Mouse (Mus musculus): Measurements from ENCODE around the gene Plxna2. TPM values are rescaled to one million over a fixed set of nuclear protein-coding genes. Genes with fewer than 3 reads are reported as not detected.

Gene Plxna2
- polyA plus RNA-seq, 1 experiment, result 8.9 TPM

GRCm38 (mm10) chr1:194836182-194836581 lies 218.2 kb downstream of the Plxna2 start:
- 59% methylated on average over 3 of the region's 3 CpGs for WGBS
- Histone ChIP-seq H3K4me3 (ENCODE audit: low read depth, low read length) (no peak overlapping the region), H3K27me3 (ENCODE audit: control insufficient read depth, insufficient read depth, low read length) (no peaks in the 10 kb centered on the region), H3K27ac (ENCODE audit: insufficient read depth, low read depth, low read length) (no peak overlapping the region), H3K4me1 (ENCODE audit: control insufficient read depth, insufficient read depth, insufficient read length, low read length) (no peaks in the 10 kb centered on the region), H3K36me3 (ENCODE audit: control insufficient read depth, insufficient read depth, low read length) (no peaks in the 10 kb centered on the region)
- TF ChIP-seq POLR2A (IDR thresholded peaks at IDR 0.05; ENCODE audit: low read depth, low read length) (no peak), CTCF (IDR thresholded peaks at IDR 0.05; ENCODE audit: extremely low read depth, insufficient read length, insufficient replicate concordance, low read depth, low read length) (no peak)

- TF ChIP-seq POLR2A (IDR thresholded peaks at IDR 0.05; ENCODE audit: low read depth, low read length), result no peak
- no peak for TF ChIP-seq CTCF (IDR thresholded peaks at IDR 0.05; ENCODE audit: extremely low read depth, insufficient read length, insufficient replicate concordance, low read depth, low read length)
- Histone ChIP-seq H3K27ac (ENCODE audit: insufficient read depth, low read depth, low read length) (no peak overlapping the region), H3K36me3 (ENCODE audit: control insufficient read depth, insufficient read depth, low read length) (no peaks in the 10 kb centered on the region), H3K27me3 (ENCODE audit: control insufficient read depth, insufficient read depth, low read length) (no peaks in the 10 kb centered on the region), H3K4me3 (ENCODE audit: low read depth, low read length) (no peak overlapping the region), H3K4me1 (ENCODE audit: control insufficient read depth, insufficient read depth, insufficient read length, low read length) (no peaks in the 10 kb centered on the region)
- WGBS, result 84% methylated on average over 4 of the region's 4 CpGs
These were observed 218.7 kb downstream of the Plxna2 start for GRCm38 (mm10) chr1:194836671-194837070.

- H3K4me1 ChIP-seq (ENCODE audit: control insufficient read depth, insufficient read depth, insufficient read length, low read length), result no peaks in the 10 kb centered on the region
- H3K36me3 ChIP-seq (ENCODE audit: control insufficient read depth, insufficient read depth, low read length), result no peaks in the 10 kb centered on the region
- TF ChIP-seq POLR2A (IDR thresholded peaks at IDR 0.05; ENCODE audit: low read depth, low read length), result no peak
- no peak for TF ChIP-seq CTCF (IDR thresholded peaks at IDR 0.05; ENCODE audit: extremely low read depth, insufficient read length, insufficient replicate concordance, low read depth, low read length)
- H3K4me3 ChIP-seq (ENCODE audit: low read depth, low read length), result no peak overlapping the region
- 13% methylated on average over 1 of the region's 1 CpGs for WGBS
- H3K27me3 ChIP-seq (ENCODE audit: control insufficient read depth, insufficient read depth, low read length), result no peaks in the 10 kb centered on the region
- H3K27ac ChIP-seq (ENCODE audit: insufficient read depth, low read depth, low read length), result no peak overlapping the region
These were observed 221.4 kb downstream of the Plxna2 start for GRCm38 (mm10) chr1:194839230-194839910.

GRCm38 (mm10) chr1:194843020-194843419 lies 225.0 kb downstream of the Plxna2 start:
- TF ChIP-seq POLR2A (IDR thresholded peaks at IDR 0.05; ENCODE audit: low read depth, low read length) (no peak), CTCF (IDR thresholded peaks at IDR 0.05; ENCODE audit: extremely low read depth, insufficient read length, insufficient replicate concordance, low read depth, low read length) (no peak)
- 85% methylated on average over 2 of the region's 2 CpGs for WGBS
- no peak overlapping the region for H3K4me3 ChIP-seq (ENCODE audit: low read depth, low read length)
- H3K27ac ChIP-seq (ENCODE audit: insufficient read depth, low read depth, low read length), result no peak overlapping the region
- no peaks in the 10 kb centered on the region for H3K27me3 ChIP-seq (ENCODE audit: control insufficient read depth, insufficient read depth, low read length)
- H3K4me1 ChIP-seq (ENCODE audit: control insufficient read depth, insufficient read depth, insufficient read length, low read length), result no peaks in the 10 kb centered on the region
- H3K36me3 ChIP-seq (ENCODE audit: control insufficient read depth, insufficient read depth, low read length), result no peaks in the 10 kb centered on the region

GRCm38 (mm10) chr1:194847014-194847413 lies 229.0 kb downstream of the Plxna2 start:
- Histone ChIP-seq H3K36me3 (ENCODE audit: control insufficient read depth, insufficient read depth, low read length) (no peaks in the 10 kb centered on the region), H3K27me3 (ENCODE audit: control insufficient read depth, insufficient read depth, low read length) (no peaks in the 10 kb centered on the region)
- 78% methylated on average over 4 of the region's 4 CpGs for WGBS

GRCm38 (mm10) chr1:194851242-194852064 lies 233.4 kb downstream of the Plxna2 start:
- H3K4me3 ChIP-seq (ENCODE audit: low read depth, low read length), result no peak overlapping the region
- 75% methylated on average over 4 of the region's 4 CpGs for WGBS
- no peaks in the 10 kb centered on the region for H3K36me3 ChIP-seq (ENCODE audit: control insufficient read depth, insufficient read depth, low read length)
- H3K27me3 ChIP-seq (ENCODE audit: control insufficient read depth, insufficient read depth, low read length), result no peaks in the 10 kb centered on the region
- H3K27ac ChIP-seq (ENCODE audit: insufficient read depth, low read depth, low read length), result no peak overlapping the region
- TF ChIP-seq CTCF (IDR thresholded peaks at IDR 0.05; ENCODE audit: extremely low read depth, insufficient read length, insufficient replicate concordance, low read depth, low read length) (no peak), POLR2A (IDR thresholded peaks at IDR 0.05; ENCODE audit: low read depth, low read length) (no peak)
- no peaks in the 10 kb centered on the region for H3K4me1 ChIP-seq (ENCODE audit: control insufficient read depth, insufficient read depth, insufficient read length, low read length)

More at GRCm38 (mm10) chr1:194847014-194847413, 229.0 kb downstream of the Plxna2 start:
- Histone ChIP-seq H3K4me1 (ENCODE audit: control insufficient read depth, insufficient read depth, insufficient read length, low read length) (no peaks in the 10 kb centered on the region), H3K27ac (ENCODE audit: insufficient read depth, low read depth, low read length) (no peak overlapping the region), H3K4me3 (ENCODE audit: low read depth, low read length) (no peak overlapping the region)
- TF ChIP-seq CTCF (IDR thresholded peaks at IDR 0.05; ENCODE audit: extremely low read depth, insufficient read length, insufficient replicate concordance, low read depth, low read length), result no peak
- no peak for TF ChIP-seq POLR2A (IDR thresholded peaks at IDR 0.05; ENCODE audit: low read depth, low read length)

- 65% methylated on average over 2 of the region's 2 CpGs for WGBS
- H3K4me3 ChIP-seq (ENCODE audit: low read depth, low read length), result no peak overlapping the region
- no peaks in the 10 kb centered on the region for H3K27me3 ChIP-seq (ENCODE audit: control insufficient read depth, insufficient read depth, low read length)
- no peak for TF ChIP-seq CTCF (IDR thresholded peaks at IDR 0.05; ENCODE audit: extremely low read depth, insufficient read length, insufficient replicate concordance, low read depth, low read length)
- no peak for TF ChIP-seq POLR2A (IDR thresholded peaks at IDR 0.05; ENCODE audit: low read depth, low read length)
- H3K36me3 ChIP-seq (ENCODE audit: control insufficient read depth, insufficient read depth, low read length), result no peaks in the 10 kb centered on the region
- H3K27ac ChIP-seq (ENCODE audit: insufficient read depth, low read depth, low read length), result no peak overlapping the region
- no peaks in the 10 kb centered on the region for H3K4me1 ChIP-seq (ENCODE audit: control insufficient read depth, insufficient read depth, insufficient read length, low read length)
These were observed 234.0 kb downstream of the Plxna2 start for GRCm38 (mm10) chr1:194852065-194852358.

All from small intestine, adult 2 months (tissue).